In genomic region chr2:160918930-160919215, GRCm38 (mm10) we compare ENCODE assay signal across 21 mouse cellular contexts. TPM values are rescaled to one million over a fixed set of nuclear protein-coding genes. Genes with fewer than 3 reads are reported as not detected.
DNase-seq lines count a peak whose midpoint lies in the region; ATAC-seq lines count a peak whose summit lies in the region.
"Had no signal": no experiment of that assay in that cellular context is flagged by ENCODE, and none has a peak within 500 bp of the region (broad histone marks: within the 10 kb centered on the region; RNA-seq: fewer than 3 reads in every experiment).

No protein-coding gene starts in this region.

- DNase-seq in forebrain, embryonic 11.5 days (ENCODE audit: low spot score): no peak
- no peak for DNase-seq in hindbrain, embryonic 14.5 days (ENCODE audit: low spot score)
- DNase-seq in neural tube, embryonic 11.5 days (ENCODE audit: low spot score): no peak
- no peak for DNase-seq in neural tube, embryonic 10.5 days (ENCODE audit: extremely low spot score, low spot score)
- DNase-seq in adrenal gland, adult 18-20 months (ENCODE audit: low spot score in 2 of 2): no peak
- no peak for DNase-seq in adrenal gland, postnatal 4 days (ENCODE audit: low spot score in 2 of 2)
- DNase-seq: adrenal gland, postnatal 14 days; cerebellum, adult 18-20 months; cerebellum, adult 9-11 months; cerebellum, postnatal 36 days; gastrocnemius, postnatal 10 days; heart, adult 18-20 months; heart, postnatal 10 days; heart, postnatal 4 days had no signal

- no peaks in the 10 kb centered on the region for H3K27me3 ChIP-seq in forebrain, embryonic 11.5 days (ENCODE audit: control insufficient read depth, insufficient read depth, low read length)
- peaks cover 20% of the 10 kb centered on the region; the same call in 1 of the 2 replicates for H3K27me3 ChIP-seq in forebrain, embryonic 13.5 days
- peaks cover 13% of the 10 kb centered on the region for H3K27me3 ChIP-seq in hindbrain, embryonic 12.5 days
- peaks cover 8% of the 10 kb centered on the region; the same call in 1 of the 2 replicates for H3K27me3 ChIP-seq in hindbrain, embryonic 14.5 days (ENCODE audit: control insufficient read depth, insufficient read depth, low read length)
- H3K27me3 ChIP-seq in neural tube, embryonic 11.5 days (ENCODE audit: control insufficient read depth, insufficient read depth, low read length): no peaks in the 10 kb centered on the region

- no peak overlapping the region for H3K4me2 ChIP-seq in forebrain, embryonic 11.5 days (ENCODE audit: low read depth, low read length, severe bottlenecking)
- H3K4me2 ChIP-seq in forebrain, embryonic 13.5 days: no peak overlapping the region
- no peak overlapping the region for H3K4me2 ChIP-seq in hindbrain, embryonic 12.5 days (replicated peaks)
- H3K4me2 ChIP-seq in hindbrain, embryonic 14.5 days (replicated peaks): no peak overlapping the region
- H3K4me2 ChIP-seq in neural tube, embryonic 11.5 days (ENCODE audit: low read depth): no peak overlapping the region

- H3K9me3 ChIP-seq in forebrain, embryonic 11.5 days (ENCODE audit: control insufficient read depth, low read length): no peaks in the 10 kb centered on the region
- H3K9me3 ChIP-seq in forebrain, embryonic 13.5 days (replicated peaks): no peaks in the 10 kb centered on the region
- no peaks in the 10 kb centered on the region for H3K9me3 ChIP-seq in hindbrain, embryonic 12.5 days (replicated peaks)
- no peaks in the 10 kb centered on the region for H3K9me3 ChIP-seq in hindbrain, embryonic 14.5 days (ENCODE audit: control insufficient read depth, low read length)
- no peaks in the 10 kb centered on the region for H3K9me3 ChIP-seq in neural tube, embryonic 11.5 days (ENCODE audit: control insufficient read depth, low read length)
- H3K9me3 ChIP-seq: heart, embryonic 10.5 days had no signal

- no peak overlapping the region for H3K27ac ChIP-seq in forebrain, embryonic 11.5 days (ENCODE audit: low read depth, low read length)
- H3K27ac ChIP-seq in forebrain, embryonic 13.5 days: no peak overlapping the region
- no peak overlapping the region for H3K27ac ChIP-seq in hindbrain, embryonic 12.5 days
- H3K27ac ChIP-seq in hindbrain, embryonic 14.5 days: no peak overlapping the region
- no peak overlapping the region for H3K27ac ChIP-seq in neural tube, embryonic 11.5 days (ENCODE audit: low read depth, low read length)
- H3K27ac ChIP-seq: heart, embryonic 10.5 days had no signal

- H3K36me3 ChIP-seq in forebrain, embryonic 11.5 days (ENCODE audit: control insufficient read depth, insufficient read depth, low read length): no peaks in the 10 kb centered on the region
- H3K36me3 ChIP-seq in forebrain, embryonic 13.5 days (ENCODE audit: poor library complexity, severe bottlenecking): no peaks in the 10 kb centered on the region
- no peaks in the 10 kb centered on the region for H3K36me3 ChIP-seq in hindbrain, embryonic 12.5 days
- H3K36me3 ChIP-seq in hindbrain, embryonic 14.5 days (replicated peaks; ENCODE audit: control insufficient read depth, insufficient read depth): no peaks in the 10 kb centered on the region
- no peaks in the 10 kb centered on the region for H3K36me3 ChIP-seq in neural tube, embryonic 11.5 days (ENCODE audit: control insufficient read depth, insufficient read depth, low read length)
- H3K36me3 ChIP-seq: heart, embryonic 10.5 days had no signal

- no peak overlapping the region for H3K4me3 ChIP-seq in forebrain, embryonic 11.5 days (ENCODE audit: low read depth, low read length)
- H3K4me3 ChIP-seq in forebrain, embryonic 13.5 days: no peak overlapping the region
- no peak overlapping the region for H3K4me3 ChIP-seq in hindbrain, embryonic 12.5 days
- no peak overlapping the region for H3K4me3 ChIP-seq in hindbrain, embryonic 14.5 days (replicated peaks; ENCODE audit: low read length)
- no peak overlapping the region for H3K4me3 ChIP-seq in neural tube, embryonic 11.5 days (ENCODE audit: low read depth, low read length)
- H3K4me3 ChIP-seq: heart, embryonic 10.5 days had no signal

- 70% methylated on average over 2 of the region's 2 CpGs for WGBS in forebrain, embryonic 11.5 days
- 75% methylated on average over 2 of the region's 2 CpGs for WGBS in forebrain, embryonic 13.5 days
- WGBS in hindbrain, embryonic 12.5 days: 76% methylated on average over 2 of the region's 2 CpGs
- WGBS in hindbrain, embryonic 14.5 days: 76% methylated on average over 2 of the region's 2 CpGs
- WGBS in neural tube, embryonic 11.5 days: 93% methylated on average over 2 of the region's 2 CpGs

- no peak overlapping the region for H3K9ac ChIP-seq in forebrain, embryonic 11.5 days (ENCODE audit: low read length)
- H3K9ac ChIP-seq in forebrain, embryonic 13.5 days: no peak overlapping the region
- H3K9ac ChIP-seq in hindbrain, embryonic 12.5 days: no peak overlapping the region
- no peak overlapping the region for H3K9ac ChIP-seq in hindbrain, embryonic 14.5 days
- no peak overlapping the region for H3K9ac ChIP-seq in neural tube, embryonic 11.5 days (ENCODE audit: low read length)

- ATAC-seq in forebrain, embryonic 11.5 days (replicated peaks; ENCODE audit: low FRiP score): peak; percentile 45; the same call in 1 of the 2 replicates
- ATAC-seq in forebrain, embryonic 13.5 days: no peak
- peak; percentile 55 for ATAC-seq in hindbrain, embryonic 12.5 days (ENCODE audit: low FRiP score)
- no peak for ATAC-seq in hindbrain, embryonic 14.5 days (ENCODE audit: low FRiP score)
- 0 out of 2 replicates have a peak, but pooled peaks have one; percentile 35 for ATAC-seq in neural tube, embryonic 11.5 days (ENCODE audit: insufficient read depth, low FRiP score, low TSS enrichment)
- ATAC-seq: hindbrain, embryonic 16.5 days; inflammation-experienced regulatory T-cells, adult 6 months; intestine, postnatal 0 days had no signal

- peaks cover 2% of the 10 kb centered on the region; the same call in 1 of the 2 replicates for H3K4me1 ChIP-seq in forebrain, embryonic 11.5 days (replicated peaks; ENCODE audit: control insufficient read depth, insufficient read depth, low read length)
- H3K4me1 ChIP-seq in forebrain, embryonic 13.5 days: peaks cover 16% of the 10 kb centered on the region
- 0 out of 2 replicates have a peak, but pooled peaks cover 13% of the 10 kb centered on the region for H3K4me1 ChIP-seq in hindbrain, embryonic 12.5 days
- 0 out of 2 replicates have a peak, but pooled peaks cover 2% of the 10 kb centered on the region for H3K4me1 ChIP-seq in hindbrain, embryonic 14.5 days (replicated peaks; ENCODE audit: control insufficient read depth, insufficient read depth, low read length)
- no peaks in the 10 kb centered on the region for H3K4me1 ChIP-seq in neural tube, embryonic 11.5 days (ENCODE audit: control insufficient read depth, insufficient read depth, low read length)

RNA-seq across cellular contexts. Expression of gene Emilin3, which starts 6.7 kb away (rescaled TPM):
- 1.9 and 2.2 TPM in 2 replicates for polyA plus RNA-seq in forebrain, embryonic 11.5 days (2014; fragmentation: Nextera tagmentation; extraction: Ambion mirVana)
- polyA plus RNA-seq in forebrain, embryonic 13.5 days (2015; fragmentation: Nextera tagmentation; extraction: Ambion mirVana): 0.72 and 0.84 TPM in 2 replicates
- 5.1 and 7.5 TPM in 2 replicates for polyA plus RNA-seq in hindbrain, embryonic 12.5 days (2016; fragmentation: Nextera tagmentation; extraction: Ambion mirVana)
- 0.52 and 0.55 TPM in 2 replicates for polyA plus RNA-seq in hindbrain, embryonic 14.5 days (2014; fragmentation: Nextera tagmentation; extraction: Ambion mirVana)
- 0.68 and 1.1 TPM in 2 replicates for polyA plus RNA-seq in neural tube, embryonic 11.5 days (2014; fragmentation: Nextera tagmentation; extraction: Ambion mirVana)
- not detected for total RNA-seq in adrenal gland, adult 18-20 months (2021)
- total RNA-seq in adrenal gland, postnatal 4 days (2021): 1 to 10 TPM; 1.7 to 1.8 TPM
- total RNA-seq: MEL had no signal
- polyA plus RNA-seq: inflammation-experienced regulatory T-cells, adult 6 months had no signal

RNA-seq across cellular contexts. Expression of gene Lpin3, which starts 38.4 kb away (rescaled TPM):
- polyA plus RNA-seq in forebrain, embryonic 11.5 days (2014; fragmentation: Nextera tagmentation; extraction: Ambion mirVana): 0.20 and 1.1 TPM in 2 replicates
- polyA plus RNA-seq in forebrain, embryonic 13.5 days (2015; fragmentation: Nextera tagmentation; extraction: Ambion mirVana): 0.06 and 0.21 TPM in 2 replicates
- polyA plus RNA-seq in hindbrain, embryonic 12.5 days (2016; fragmentation: Nextera tagmentation; extraction: Ambion mirVana): 0.63 and 1.4 TPM in 2 replicates
- polyA plus RNA-seq in hindbrain, embryonic 14.5 days (2014; fragmentation: Nextera tagmentation; extraction: Ambion mirVana): 0.22 and 0.66 TPM in 2 replicates
- polyA plus RNA-seq in neural tube, embryonic 11.5 days (2014; fragmentation: Nextera tagmentation; extraction: Ambion mirVana): 0.24 and 0.29 TPM in 2 replicates
- 10 to 100 TPM; 12.9 to 46.6 TPM for total RNA-seq in adrenal gland, adult 18-20 months (2021)
- total RNA-seq in adrenal gland, postnatal 4 days (2021): 10 to 100 TPM; 44.6 to 45.1 TPM

RNA-seq across cellular contexts. Expression of gene Zhx3, which starts 46.1 kb away (rescaled TPM):
- polyA plus RNA-seq in forebrain, embryonic 11.5 days (2014; fragmentation: Nextera tagmentation; extraction: Ambion mirVana): 10.0 TPM in 2 replicates
- 13.7 and 14.0 TPM in 2 replicates for polyA plus RNA-seq in forebrain, embryonic 13.5 days (2015; fragmentation: Nextera tagmentation; extraction: Ambion mirVana)
- 16.0 and 18.0 TPM in 2 replicates for polyA plus RNA-seq in hindbrain, embryonic 12.5 days (2016; fragmentation: Nextera tagmentation; extraction: Ambion mirVana)
- 17.9 and 19.6 TPM in 2 replicates for polyA plus RNA-seq in hindbrain, embryonic 14.5 days (2014; fragmentation: Nextera tagmentation; extraction: Ambion mirVana)
- polyA plus RNA-seq in neural tube, embryonic 11.5 days (2014; fragmentation: Nextera tagmentation; extraction: Ambion mirVana): 10.3 and 10.7 TPM in 2 replicates
- total RNA-seq in adrenal gland, adult 18-20 months (2021): 10 to 100 TPM; 50.5 to 91.1 TPM
- total RNA-seq in adrenal gland, postnatal 4 days (2021): 10 to 100 TPM; 71.5 to 73.3 TPM

Comparison
In these comparisons a context has a peak if more than half of its experiments do, and no peak if none do; other contexts are left out.
1. ATAC-seq: peak in forebrain, embryonic 11.5 days (single experiment), hindbrain, embryonic 12.5 days (single experiment) and neural tube, embryonic 11.5 days (single experiment); none in forebrain, embryonic 13.5 days (single experiment) and hindbrain, embryonic 14.5 days (single experiment).